Mouse (Mus musculus): ENCODE measurements at regions not wholly inside any gene's neighbourhood (a gene's known extent, or its start where the extent isn't known, plus 50 kb on each side); places are given as distances from the start of the nearest gene placed in this dataset.

DNA sequence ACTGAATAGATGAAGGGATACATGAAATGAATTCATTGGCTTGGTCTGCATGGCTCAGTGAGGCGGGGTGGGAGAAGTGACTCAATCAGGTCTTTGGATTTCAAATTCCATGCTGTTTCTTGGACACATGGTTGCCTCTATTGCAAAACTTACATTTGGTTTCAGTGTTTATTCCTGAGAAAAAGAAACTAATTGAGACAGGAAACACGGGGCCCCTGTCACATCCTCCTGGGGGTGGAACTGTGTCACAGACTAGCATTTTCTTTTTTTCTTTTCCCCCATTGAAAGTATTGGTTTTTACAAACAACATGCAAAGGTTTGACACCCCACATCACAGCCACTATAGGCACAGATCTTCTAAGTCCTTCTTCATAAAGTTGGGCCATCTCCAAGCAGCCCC is 375.8 kb upstream of the Pik3r1 start:
- no peak for DNase-seq

DNA sequence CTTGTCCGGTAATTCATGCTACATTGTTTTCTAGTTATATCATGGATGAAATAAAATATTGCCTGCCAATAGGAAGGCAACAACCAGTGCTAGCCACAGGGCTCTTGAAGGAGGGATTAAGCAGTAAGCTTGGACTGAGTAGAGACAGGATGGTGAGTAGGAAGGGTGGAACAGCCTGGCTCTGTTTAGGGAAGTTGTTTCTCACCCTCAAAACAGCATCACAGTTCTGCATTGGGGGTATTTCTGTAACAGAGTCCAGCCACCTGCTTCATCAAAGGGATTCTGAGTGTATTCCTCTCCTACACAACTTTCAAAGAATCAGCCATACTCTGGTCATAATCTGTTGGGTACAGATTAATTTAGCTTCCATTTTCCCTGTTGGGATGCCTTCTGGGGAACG is 380.0 kb upstream of the Pik3r1 start:
- no peak for DNase-seq

DNA sequence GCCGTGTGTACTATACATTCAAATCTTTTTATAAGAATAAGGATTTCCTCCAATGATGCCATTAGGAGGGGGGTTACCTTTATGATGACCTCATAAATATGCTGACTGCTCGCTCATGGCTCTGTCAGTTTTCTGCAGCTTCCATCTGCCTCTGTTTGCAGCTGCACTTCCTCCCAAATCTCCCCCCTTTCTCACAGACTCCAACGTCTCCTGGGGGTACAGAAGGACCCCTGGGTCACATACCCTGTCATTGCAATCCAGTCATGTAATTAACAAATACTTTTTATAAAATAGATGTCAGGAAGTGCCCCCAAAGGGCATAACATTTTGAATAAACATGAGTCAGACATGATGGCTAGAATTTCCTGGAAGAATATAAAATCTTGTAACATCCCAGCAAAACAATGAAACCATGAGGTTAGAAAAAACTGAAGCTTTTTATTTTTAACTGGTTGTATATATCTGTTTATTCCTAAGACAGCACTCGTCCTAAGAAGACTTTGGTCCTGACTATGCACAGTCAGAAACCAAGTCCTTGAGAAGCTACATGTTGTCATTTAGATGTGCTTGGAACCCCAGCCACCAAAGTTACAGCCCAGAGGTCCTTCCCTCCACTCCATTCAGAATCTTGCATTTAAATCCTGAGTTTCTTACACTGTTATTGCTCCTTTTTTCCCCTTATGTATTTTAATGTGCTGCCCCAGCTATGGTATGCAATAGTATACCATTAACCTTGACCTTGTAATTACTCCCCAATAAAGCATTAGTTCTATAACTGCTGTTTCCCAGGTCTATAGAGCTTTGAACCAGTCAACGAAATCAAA is 386.0 kb upstream of the Pik3r1 start:
- no peak for DNase-seq

DNA sequence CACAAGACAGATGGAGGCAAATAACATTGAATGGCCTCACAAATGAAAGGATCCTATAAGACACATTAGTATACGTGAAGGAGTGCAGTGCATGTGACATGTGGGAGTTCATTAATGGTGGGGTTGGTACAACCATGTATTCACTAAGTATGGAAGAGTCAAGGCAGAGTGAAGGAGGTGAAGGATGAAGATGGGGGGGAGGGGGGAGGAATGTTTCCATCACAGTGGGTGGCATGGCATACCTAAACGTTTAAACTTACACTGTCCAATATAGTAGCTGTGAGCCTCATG is 386.5 kb upstream of the Pik3r1 start:
- DNase-seq: no peak

DNA sequence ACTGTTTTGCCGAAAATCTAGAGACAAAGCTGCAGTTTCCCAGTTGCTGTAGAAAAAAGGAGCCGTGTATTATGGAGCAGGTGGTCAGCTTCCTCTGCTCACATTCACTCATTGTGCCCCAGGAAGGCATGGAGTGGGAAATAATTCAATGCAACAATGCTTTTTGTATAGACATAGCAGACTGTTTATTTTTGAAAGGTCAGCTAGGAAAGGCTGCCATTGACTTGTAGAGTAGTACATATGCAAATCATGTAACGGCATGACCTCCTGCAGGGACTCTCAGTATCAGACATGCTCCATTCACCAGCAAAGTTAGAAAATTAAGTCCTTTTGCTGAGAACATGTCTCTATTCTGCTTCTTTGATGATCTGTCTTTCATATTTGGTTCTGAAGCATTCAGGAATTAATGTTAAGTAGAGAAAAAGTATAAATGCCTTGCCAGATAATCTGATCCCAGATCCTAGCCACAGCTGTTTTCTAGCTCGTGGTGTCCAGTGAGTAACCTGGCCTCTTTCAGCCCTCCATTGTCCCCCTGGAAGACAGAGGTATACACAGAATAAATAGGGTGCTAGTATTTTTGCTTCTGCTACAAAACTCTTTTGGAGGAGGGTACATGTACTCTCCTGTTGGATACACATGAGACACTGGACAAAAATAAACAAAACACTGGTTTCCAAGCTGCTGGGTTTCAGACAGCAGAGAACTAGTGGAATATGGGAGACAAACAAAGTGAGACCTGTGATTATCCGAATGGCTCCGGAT is 389.5 kb upstream of the Pik3r1 start:
- no peak for DNase-seq

DNA sequence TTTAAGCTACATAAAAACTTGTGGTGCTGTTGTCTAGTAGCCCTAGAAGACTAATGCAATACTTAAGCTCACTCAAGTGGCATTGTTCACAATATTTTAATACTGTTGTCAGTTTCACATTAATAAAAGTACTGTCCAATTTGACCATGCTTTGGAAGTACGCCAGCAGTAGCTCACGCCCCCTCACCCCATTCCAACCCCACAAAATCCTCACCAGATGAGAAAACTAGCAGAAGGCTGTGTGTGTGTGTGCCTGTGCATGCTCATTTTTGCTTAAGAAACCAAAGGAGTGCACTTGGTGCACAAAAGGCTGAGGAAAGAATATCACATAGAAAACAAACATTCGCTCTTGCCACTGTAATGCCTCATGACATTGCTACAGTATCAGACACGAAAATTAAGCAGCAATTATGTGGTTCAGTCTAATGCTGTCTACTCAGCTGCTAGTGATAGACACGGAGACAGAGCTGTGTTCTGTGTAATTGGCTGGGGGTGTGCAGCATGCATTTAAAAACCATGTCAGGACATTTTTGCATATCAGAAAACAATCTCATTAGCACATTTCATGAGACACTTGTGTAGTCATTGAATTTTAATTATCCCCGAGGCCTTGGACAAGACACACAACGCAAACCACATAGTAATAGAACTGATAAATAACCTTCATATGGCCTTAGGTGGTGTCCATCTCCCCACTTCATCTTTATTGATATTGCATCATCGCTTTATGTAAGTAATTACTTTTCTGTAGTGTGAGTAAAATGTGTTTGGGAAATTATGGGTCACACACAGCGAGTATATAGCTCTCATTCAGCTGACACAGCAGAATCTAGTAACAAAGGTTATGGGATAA is 405.6 kb upstream of the Pik3r1 start:
- no peak for DNase-seq

DNA sequence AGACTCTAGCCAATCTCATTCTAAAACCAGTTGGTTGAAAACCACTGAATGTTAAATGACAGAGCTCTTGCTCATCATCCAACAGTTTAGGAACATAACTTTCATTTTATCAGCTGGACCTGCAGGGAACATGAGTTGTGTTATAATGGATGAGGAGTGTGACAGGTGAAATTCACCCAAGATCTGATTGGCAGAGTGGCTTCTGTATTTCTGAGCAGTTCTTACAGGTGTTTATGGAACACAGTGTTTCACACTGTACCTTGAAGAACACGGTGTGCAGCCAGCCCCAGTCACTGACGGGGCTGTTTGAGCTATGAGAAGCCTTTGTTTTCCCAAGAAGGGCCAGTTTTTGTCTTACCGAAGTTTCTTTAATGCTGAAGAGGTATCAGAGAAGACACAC is 406.4 kb upstream of the Pik3r1 start:
- DNase-seq: no peak

DNA sequence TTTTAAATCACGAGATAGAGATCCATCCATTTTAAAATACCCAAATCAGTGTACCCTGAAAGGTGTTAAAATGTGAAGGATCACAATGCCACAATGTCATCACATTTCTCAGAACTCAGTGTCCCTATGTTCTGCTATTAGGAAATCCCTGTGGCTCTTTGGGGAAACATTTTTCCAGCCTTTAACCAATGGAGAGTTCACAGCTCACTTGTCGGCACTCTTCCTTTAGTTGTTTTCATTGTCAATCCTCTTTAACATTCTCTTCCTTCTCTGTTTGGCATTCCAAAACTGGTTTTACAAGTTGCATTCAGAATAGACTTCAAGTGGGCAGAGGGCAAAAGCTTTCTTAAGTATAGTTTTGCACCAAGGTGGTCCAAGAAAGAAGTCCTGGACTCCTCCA is 406.9 kb upstream of the Pik3r1 start:
- DNase-seq: no peak

DNA sequence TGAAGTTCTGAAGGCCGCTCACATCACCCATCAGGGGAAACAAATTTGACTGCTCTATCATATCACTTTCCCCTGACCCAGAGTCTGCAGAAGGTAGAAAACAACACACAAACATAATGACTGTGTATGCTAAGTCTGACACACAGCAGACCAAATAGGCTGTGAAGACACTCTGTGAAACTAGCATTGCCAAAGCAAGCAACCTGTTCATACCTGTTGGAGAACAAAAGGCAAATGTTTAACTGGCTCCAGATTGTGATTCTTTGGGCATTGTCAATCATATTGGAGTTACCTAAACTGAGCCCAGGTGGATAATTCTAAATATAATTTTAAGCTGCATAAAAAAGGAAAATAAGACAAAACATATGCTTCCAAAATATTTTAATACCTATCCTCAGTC is 407.4 kb upstream of the Pik3r1 start:
- no peak for DNase-seq

DNA sequence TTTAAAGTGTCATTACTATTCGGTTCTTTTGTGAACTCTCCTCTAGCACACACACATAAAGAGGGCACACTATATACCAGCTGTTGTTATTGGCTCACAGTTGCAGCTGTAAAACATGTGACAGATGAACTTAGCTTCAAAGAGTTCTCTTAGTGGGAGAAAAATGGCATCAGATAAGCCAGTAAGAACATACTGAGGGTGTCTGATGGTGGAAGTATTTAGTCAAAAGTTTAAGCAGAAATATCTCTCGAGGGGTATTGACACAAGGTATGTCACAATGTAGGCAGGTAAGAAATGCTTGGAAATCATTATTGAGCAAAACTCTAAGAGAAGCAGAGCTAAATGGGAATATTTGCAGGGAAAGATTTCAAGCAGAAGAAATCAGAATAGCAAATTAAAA is 408.4 kb upstream of the Pik3r1 start:
- DNase-seq: no peak

DNA sequence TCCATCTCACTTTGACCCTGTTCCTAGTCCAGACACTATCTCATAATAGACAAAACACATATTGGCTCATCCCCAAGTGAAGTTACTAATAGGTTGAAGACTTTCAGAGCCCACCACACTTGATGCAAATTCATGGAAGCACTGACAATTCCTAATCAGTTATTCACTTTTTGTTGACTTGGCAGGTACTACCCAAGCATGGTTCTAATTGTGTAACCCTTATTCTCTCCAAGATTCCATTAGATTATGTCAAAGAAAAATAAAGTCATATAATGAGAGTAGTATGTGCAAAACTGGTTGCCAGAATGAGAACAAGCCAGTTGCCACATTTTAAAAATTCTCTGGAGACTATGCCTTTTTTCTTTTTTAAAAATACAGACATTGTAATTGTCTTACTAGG is 426.7 kb upstream of the Pik3r1 start:
- DNase-seq: no peak

DNA sequence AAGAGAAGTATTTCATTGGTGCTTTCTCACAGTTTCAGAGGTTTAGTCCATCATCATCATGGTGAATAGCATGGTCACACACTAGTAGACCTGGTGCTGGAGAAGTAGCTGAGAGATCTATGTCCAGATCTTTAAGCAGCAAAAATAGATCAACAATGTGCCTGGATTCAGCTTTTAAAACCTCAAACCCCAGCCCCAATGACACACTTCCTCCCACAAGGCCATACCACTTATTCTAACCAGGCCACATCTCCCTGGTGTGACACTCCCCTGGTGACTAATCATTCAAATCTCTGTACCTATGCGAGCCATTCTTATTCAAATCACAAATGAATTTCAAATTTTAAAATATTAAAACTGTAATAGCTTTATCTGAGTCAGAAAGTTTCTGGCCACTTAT is 434.3 kb upstream of the Pik3r1 start:
- no peak for DNase-seq

DNA sequence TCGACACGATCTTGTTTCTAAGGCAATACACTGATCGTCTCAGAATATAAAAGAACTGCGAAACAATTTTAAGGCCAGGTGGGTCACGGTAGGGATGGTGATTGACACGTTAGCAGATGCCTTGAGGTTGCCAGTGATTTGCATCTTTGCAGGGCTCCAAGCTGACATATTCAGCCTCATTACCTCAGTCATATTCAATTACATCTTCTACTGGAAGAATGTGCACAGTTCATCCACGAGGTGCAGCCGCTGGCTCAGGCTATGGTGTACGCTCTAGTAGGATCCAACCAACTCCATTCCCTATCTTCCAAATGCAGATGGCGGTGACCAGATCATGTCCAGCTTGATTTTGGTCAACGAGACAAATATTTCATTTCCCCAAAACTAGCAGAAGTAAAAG is 450.5 kb upstream of the Pik3r1 start:
- DNase-seq: no peak

DNA sequence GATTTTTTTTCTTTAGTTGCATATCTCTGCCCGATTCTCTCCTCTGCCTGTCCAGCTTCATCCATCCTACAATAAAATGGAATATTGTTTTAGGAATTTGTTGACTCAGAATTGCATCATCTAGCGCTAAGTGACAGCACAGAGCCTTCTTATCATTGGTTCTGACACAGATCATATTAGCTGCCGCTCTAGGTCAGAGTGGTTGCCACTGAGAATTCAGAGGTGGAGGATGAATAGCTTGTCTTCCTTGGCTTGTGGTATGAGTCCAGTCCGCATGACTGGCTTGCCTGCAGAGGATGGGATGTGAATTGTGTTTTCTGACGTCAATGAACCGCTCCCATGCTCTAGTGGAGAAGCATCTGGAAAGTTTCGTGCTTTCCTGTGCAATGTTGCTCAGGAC is 462.3 kb upstream of the Cd180 start:
- no peak for DNase-seq

DNA sequence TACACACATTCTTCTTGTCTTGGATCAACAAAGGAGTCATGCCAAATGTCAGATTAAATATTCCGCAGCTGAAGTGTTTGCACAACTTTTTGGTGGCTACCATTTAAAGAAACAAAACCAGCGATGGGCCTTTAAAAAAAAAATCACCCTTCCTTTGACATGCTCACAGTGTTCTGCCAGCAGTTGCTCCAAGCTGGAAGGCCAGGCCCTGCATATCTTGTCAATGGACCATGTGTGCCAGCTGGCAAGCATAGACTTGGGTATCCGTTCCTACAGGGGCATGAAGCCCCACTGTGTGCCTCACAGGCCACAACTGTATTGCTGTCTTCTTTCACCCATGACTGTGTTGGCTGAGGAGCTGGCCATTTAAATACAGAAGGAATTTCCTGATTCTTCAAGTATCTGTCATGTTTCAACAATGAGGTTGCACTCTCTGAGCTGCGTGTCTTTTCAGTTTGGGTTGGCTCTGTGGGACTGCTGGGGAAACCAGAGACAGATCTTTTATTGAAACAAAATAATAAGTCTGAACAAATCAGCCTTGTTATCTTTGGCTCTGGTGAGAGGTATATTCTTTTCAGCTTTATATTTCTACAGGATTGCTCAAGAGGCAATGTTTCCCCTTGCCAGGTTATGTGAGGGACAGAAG is 460.9 kb upstream of the Cd180 start:
- no peak for DNase-seq

DNA sequence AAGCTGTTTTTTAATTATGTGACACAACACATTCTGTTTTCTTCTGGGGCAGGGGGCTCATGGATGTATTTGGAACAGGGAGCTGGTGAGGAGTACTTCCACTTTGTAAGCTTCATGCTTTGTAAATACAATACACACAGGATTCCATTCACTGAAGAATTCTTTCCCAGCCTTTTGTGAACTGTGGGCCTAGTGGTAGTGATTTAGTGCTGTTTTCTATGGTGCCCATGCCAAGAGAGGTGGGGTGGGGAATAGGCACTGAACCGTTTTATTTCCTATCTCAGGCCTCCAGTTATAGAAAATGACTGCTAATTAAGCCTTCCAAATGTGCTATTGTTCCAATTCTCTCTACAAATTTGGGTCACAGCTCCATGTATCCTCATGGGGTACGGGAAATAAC is 442.5 kb upstream of the Cd180 start:
- DNase-seq: no peak

DNA sequence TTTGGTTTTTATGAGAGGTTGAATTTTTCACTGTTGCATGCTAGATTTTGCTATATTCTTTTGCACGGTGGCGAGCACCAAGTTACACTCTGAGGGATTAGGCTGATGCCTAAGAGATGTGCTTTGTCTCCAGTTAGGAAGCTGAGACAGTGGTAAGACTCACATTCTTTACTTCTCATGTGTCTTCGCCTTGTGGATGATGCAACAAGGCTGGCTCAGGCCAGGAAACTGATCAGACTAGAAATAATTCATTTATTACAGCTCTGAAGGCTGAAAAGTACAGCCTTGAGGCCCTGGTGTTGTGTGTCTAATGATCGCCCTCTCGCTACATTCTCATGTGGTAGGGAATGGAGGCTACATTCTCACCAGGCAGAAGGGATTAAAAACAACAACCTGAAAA is 441.6 kb upstream of the Cd180 start:
- no peak for DNase-seq

DNA sequence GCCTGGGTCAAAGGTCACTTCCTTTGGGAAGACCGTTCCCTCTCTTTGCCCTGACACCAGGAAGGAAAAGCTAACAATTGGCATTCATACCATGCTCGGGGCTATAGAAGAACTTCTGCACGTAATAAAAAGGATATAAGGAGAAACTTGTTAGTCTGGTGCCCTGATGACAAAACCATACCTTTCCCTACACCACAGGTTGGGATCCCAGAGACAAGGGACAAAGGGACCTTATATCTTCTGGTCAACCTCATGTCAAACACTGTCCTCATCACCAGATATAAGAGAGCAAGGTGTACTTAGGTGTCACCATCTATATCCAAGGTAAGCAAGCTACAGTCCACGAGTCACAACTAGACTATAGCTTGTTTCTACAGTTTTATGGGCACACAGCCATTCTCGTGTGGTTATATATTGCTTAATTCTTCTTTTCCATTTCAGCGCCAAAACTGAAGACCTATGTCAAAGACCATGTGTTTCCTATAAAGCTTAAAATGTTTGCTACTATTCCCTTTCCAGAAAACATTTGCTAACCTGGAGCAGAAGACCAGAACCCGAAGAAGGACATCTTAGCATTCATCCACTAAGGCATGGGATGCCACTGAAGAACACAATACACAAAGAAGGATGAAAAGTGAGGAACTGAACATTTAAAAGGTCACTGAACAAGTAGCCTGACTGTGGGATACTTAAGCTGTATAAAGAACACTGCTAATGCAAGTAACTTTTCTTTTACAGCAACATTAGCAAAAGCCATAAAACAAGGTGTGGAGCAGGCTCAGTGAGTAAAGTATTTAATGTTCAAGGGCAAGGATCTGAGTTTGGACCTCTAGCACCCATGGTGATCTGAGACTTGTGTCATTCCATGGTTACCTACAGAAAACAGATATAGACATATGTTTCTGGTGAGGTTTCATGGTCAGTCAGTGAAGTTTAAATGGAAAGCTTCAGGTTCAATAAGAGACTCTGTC is 437.7 kb upstream of the Cd180 start:
- DNase-seq: no peak

DNA sequence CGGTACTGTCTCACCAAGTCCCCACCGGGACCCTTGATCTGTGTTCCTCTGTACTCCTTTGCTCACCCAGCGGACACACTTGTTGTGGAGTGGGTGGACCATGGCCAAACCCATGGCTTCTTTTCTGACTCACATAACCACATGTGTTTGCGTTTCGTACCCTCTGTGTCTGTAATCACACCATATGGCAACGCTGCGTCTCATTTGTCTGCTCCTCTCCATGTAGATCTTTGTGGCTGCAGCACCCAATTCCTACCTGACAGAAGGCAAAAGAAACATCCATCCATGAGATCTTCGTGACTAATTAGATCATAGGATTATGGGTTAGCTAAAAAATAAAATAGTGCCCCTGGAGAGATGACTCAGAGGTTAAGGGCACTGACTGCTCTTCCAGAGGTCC is 435.2 kb upstream of the Cd180 start:
- DNase-seq: no peak

DNA sequence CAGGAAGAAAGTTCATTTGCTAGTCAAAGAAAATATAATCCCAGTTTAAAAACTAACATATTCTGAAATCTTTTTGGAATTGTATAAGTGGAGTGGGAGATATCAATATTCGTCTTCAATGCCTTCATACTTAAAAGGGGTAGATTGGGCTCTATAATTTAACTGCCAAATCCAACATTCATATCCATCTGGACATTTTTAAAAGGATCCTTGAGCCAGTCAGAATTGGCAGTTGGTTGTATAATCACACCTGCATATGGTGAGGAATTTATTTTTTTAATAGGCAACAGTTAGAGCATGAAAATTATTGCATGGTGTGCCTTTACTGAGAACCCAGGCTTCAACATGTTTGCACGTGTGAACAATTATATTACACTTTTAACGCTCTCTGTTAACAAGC is 419.5 kb upstream of the Cd180 start:
- no peak for DNase-seq

DNA sequence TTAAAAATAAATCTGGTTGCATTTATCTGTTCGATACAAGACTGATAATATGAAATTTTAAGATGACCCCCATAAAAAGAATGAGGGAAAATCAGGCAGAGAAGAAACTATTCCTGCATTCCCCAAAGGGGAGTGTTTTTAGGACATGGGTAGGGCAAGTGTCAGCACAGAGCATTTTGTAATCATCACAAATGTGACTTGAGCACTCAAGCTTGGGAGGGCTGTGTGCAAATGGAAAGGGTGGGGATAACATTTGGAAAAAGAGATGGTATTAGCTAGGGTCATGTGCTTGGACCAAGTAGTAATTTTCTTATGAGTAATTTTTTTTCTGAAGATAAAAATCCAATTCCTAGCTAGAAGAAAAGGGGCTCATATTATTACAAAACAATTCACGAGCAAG is 418.1 kb upstream of the Cd180 start:
- DNase-seq: no peak

DNA sequence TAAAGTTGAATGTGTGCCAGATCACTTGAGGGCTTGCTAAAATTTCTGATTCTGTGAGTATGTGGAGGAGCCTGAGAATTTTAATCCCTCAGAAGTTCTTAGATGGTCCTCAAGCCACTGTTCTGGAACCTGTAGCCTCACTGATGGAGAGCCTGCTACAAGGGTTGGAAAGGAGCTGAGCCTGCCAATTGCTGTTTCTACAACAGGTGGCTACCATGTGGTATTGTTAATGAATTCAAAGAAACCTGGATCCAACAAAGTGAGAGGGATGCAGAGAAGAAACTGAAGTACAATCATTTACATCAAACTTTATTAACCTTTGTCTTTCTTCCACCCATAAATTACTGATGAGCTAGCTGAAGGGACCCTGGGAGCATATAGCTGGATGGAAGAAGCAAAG is 416.5 kb upstream of the Cd180 start:
- no peak for DNase-seq
